Mouse (Mus musculus) megakaryocyte progenitor cell, adult 5-6 weeks (primary cell): ENCODE data around the gene Pex7. TPM values are rescaled to one million over a fixed set of nuclear protein-coding genes. Genes with fewer than 3 reads are reported as not detected.

Experiments
- ATAC-seq: replicated peaks from 2 replicates; pipeline ENCODE4 v1.8.0; 2016; ENCODE audit warnings: mild to moderate bottlenecking, moderate TSS enrichment, inconsistent platforms; ENCODE audit not compliant: poor library complexity
- total RNA-seq, 2 experiments: library from RNA; stranded (forward) in 1 of 2; stranded (reverse) in 1 of 2; fragments of 157-497, 149-512 nt in 1 of 2; fragments of 200-1000 nt in 1 of 2; gene quantifications; 2 replicates each; pipeline versions ENCODE4 v1.2.3 to v1.2.4; 2015 to 2017

Pex7 gene
- total RNA-seq, 2 experiments from 2014 or later: 29.7 to 44.3 TPM

DNA sequence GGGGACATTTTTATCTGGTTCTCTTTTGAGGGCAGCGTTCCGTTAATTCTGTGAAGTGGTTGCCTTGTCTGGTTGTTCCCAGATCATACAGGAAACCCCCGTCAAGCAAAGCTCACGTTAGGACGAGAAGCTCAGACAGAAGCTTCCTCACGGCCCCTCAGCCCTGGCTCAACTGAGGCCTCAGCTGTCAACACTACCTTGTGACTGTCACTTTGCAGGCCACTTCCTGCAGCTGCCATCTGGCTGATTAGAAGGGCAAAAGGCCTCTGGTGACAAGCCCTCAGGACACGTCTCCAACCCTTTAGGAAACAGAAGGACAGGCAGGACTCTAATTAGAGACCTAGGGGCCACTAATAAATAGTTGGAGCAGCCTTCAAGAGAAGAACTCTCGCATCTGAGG, 92.1 kb downstream of the Pex7 start:
- peak; percentile 74 for ATAC-seq

DNA sequence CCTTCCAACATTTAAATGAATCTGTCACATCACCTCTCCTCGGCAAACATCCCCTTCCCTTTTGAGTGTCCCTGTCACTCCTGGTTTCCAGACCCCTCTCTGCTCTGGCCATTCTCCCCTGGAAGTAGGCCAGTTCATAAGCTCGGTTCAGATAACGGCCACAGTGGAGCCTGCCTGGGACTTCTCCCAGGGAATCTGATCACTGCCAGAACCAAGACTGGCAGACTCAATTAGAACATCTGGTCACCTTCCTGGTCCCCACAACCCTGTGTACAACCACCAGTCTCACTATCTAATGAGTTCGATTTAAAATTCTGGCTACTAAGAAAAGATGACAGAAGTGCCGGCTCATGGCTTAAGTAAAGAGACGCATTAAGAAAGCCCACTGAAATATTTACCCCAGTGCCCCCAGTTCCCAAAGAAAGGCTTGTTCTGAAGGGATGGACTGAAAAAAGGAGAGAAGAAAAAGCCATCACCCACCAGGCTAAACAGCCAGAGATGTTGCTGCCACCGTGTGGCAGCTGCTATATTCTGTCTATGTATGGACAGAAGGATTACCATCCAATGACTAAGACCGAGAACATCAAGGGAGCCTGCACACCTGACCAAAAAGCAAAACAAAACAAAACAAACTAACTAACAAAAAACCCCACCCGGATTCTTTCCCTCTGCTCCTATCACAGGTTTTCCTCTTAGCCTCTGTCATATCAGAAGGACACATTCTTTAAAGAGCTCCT, 95.9 kb downstream of the Pex7 start:
- peak; percentile 67 for ATAC-seq

- peak; percentile 80 for ATAC-seq
These were observed 102.7 kb downstream of the Pex7 start for GRCm38 (mm10) chr10:19804763-19805162.

Other genes starting within 250 kb of the Pex7 start
- gene Il20ra, start 195.1 kb downstream of the Pex7 start, total RNA-seq (2015): 0.25 TPM in 1 of 2 replicates, not detected in the other
- gene Il20ra, start 195.1 kb downstream of the Pex7 start, total RNA-seq (2017): 0.14 and 0.67 TPM in 2 replicates
- 0.22 and 1.1 TPM in 2 replicates for gene Slc35d3, start 56.2 kb downstream of the Pex7 start, total RNA-seq (2015)
- 0.68 TPM in 1 of 2 replicates, not detected in the other for gene Slc35d3, start 56.2 kb downstream of the Pex7 start, total RNA-seq (2017)
- 15.4 and 16.5 TPM in 2 replicates for gene Map3k5, start 26.8 kb upstream of the Pex7 start, total RNA-seq (2015)
- gene Map3k5, start 26.8 kb upstream of the Pex7 start, total RNA-seq (2017): 16.0 and 17.9 TPM in 2 replicates
- 11.6 and 12.5 TPM in 2 replicates for gene Map7, start 240.8 kb upstream of the Pex7 start, total RNA-seq (2015)
- 20.1 and 41.9 TPM in 2 replicates for gene Map7, start 240.8 kb upstream of the Pex7 start, total RNA-seq (2017)